Mouse (Mus musculus) neural tube, embryonic 14.5 days (tissue): Measurements from ENCODE around the gene Rcn3. TPM values are rescaled to one million over a fixed set of nuclear protein-coding genes. Genes with fewer than 3 reads are reported as not detected.

ENCODE experiments used
- ATAC-seq: fragments of 200-750 bp; cut with Nextera tagmentation; 2 replicates; pipeline ENCODE4 v1.8.0; 2017; ENCODE audit warnings: low read depth, mild to moderate bottlenecking, moderate TSS enrichment, moderate library complexity
- H3K27ac ChIP-seq: fragments of 300-500 bp; sonication (generic); 2 replicates; pipeline ENCODE4 v1.5.1; 2014; ENCODE audit warnings: low read depth, mild to moderate bottlenecking, control low read depth, low read length, moderate library complexity, mixed read lengths
- H3K27me3 ChIP-seq: fragments of 300-500 bp; sonication (generic); 2 replicates; pipeline ENCODE4 v1.6.1; 2014; ENCODE audit warnings: low read length; ENCODE audit not compliant: control insufficient read depth, insufficient read depth
- H3K36me3 ChIP-seq: fragments of 300-500 bp; sonication (generic); 2 replicates; pipeline ENCODE4 v1.6.1; 2014; ENCODE audit warnings: low read length, mixed read lengths; ENCODE audit not compliant: control insufficient read depth, insufficient read depth
- H3K4me1 ChIP-seq: fragments of 300-500 bp; sonication (generic); 2 replicates; pipeline ENCODE4 v1.6.1; 2014; ENCODE audit warnings: low read length; ENCODE audit not compliant: control insufficient read depth, insufficient read depth
- H3K4me2 ChIP-seq: fragments of 300-500 bp; sonication (generic); 2 replicates; pipeline ENCODE4 v1.6.1; 2014; ENCODE audit warnings: mild to moderate bottlenecking, low read depth, low read length, control low read depth
- H3K4me3 ChIP-seq: fragments of 300-500 bp; sonication (generic); 2 replicates; pipeline ENCODE4 v1.5.1; 2014; ENCODE audit warnings: low read depth, low read length, control low read depth, mixed read lengths
- H3K9ac ChIP-seq: fragments of 300-500 bp; sonication (generic); replicated peaks from 2 replicates; pipeline ENCODE4 v1.6.1; 2014; ENCODE audit warnings: low read depth, mild to moderate bottlenecking, control low read depth, low read length, mixed read lengths
- H3K9me3 ChIP-seq: fragments of 300-500 bp; sonication (generic); 2 replicates; pipeline ENCODE4 v1.6.1; 2016; ENCODE audit warnings: low read length; ENCODE audit not compliant: control insufficient read depth
- WGBS: fragments of 180-500 bp; shearing (Covaris S2); extraction: QIAGEN DNeasy Blood & Tissue Kit; methylation state at CpG from one replicate; pipeline ENCODE4 v1.1.7; 2014; 5-methylcytosine and 5-hydroxymethylcytosine counted together
- microRNA counts: library from miRNA; unstranded; fragments of <30 nt; microRNA quantifications from one replicate; lab custom pipeline; 2016
- microRNA-seq: library from miRNA; unstranded; fragments of <30 nt; microRNA quantifications from one replicate; pipeline ENCODE4, GENCODE M21; 2016
- polyA plus RNA-seq: library from polyadenylated mRNA; unstranded; fragments of >200 nt; fragmentation: Nextera tagmentation; extraction: Ambion mirVana; gene quantifications from 2 replicates; pipeline ENCODE4 v1.2.1, GENCODE M21; 2014

Rcn3 gene
- polyA plus RNA-seq, 1 experiment from 2014 or later, result 23.7 TPM

GRCm38 (mm10) chr7:45038411-45038810 is 53.6 kb downstream of the Rcn3 start:
- H3K9me3 ChIP-seq, result no peaks in the 10 kb centered on the region
- H3K4me1 ChIP-seq, result no peaks in the 10 kb centered on the region
- no peak overlapping the region for H3K4me2 ChIP-seq
- H3K27ac ChIP-seq, result no peak overlapping the region
- no peak for ATAC-seq
- H3K36me3 ChIP-seq, result peaks cover 76% of the 10 kb centered on the region
- no peaks in the 10 kb centered on the region for H3K27me3 ChIP-seq
- no peak overlapping the region for H3K9ac ChIP-seq
- H3K4me3 ChIP-seq, result no peak overlapping the region
- 98% methylated on average over 9 of the region's 9 CpGs for whole genome bisulfite sequencing

- peaks cover 75% of the 10 kb centered on the region for H3K36me3 ChIP-seq
- no peak for ATAC-seq
- no peak overlapping the region for H3K4me2 ChIP-seq
- H3K27ac ChIP-seq, result no peak overlapping the region
- no peaks in the 10 kb centered on the region for H3K4me1 ChIP-seq
- no peaks in the 10 kb centered on the region for H3K9me3 ChIP-seq
- H3K27me3 ChIP-seq, result no peaks in the 10 kb centered on the region
- H3K4me3 ChIP-seq, result no peak overlapping the region
- WGBS, result 72% methylated on average over 7 of the region's 7 CpGs
- H3K9ac ChIP-seq, result no peak overlapping the region
These were observed 54.2 kb downstream of the Rcn3 start for GRCm38 (mm10) chr7:45037720-45038361.

- H3K36me3 ChIP-seq, result peaks cover 75% of the 10 kb centered on the region
- 92% methylated on average over 11 of the region's 11 CpGs for WGBS
- H3K27me3 ChIP-seq, result no peaks in the 10 kb centered on the region
- H3K27ac ChIP-seq, result no peak overlapping the region
- no peak overlapping the region for H3K4me2 ChIP-seq
- no peaks in the 10 kb centered on the region for H3K4me1 ChIP-seq
- no peaks in the 10 kb centered on the region for H3K9me3 ChIP-seq
- H3K4me3 ChIP-seq, result no peak overlapping the region
- H3K9ac ChIP-seq, result no peak overlapping the region
- no peak for ATAC-seq
These were observed 55.3 kb downstream of the Rcn3 start for GRCm38 (mm10) chr7:45036702-45037101.

GRCm38 (mm10) chr7:45035631-45036030 is 56.4 kb downstream of the Rcn3 start:
- Histone ChIP-seq H3K9ac (no peak overlapping the region), H3K4me3 (no peak overlapping the region), H3K4me2 (no peak overlapping the region), H3K9me3 (no peaks in the 10 kb centered on the region), H3K36me3 (peaks cover 74% of the 10 kb centered on the region), H3K27ac (no peak overlapping the region), H3K27me3 (no peaks in the 10 kb centered on the region), H3K4me1 (no peaks in the 10 kb centered on the region)
- no peak for ATAC-seq
- 96% methylated on average over 3 of the region's 3 CpGs for WGBS

GRCm38 (mm10) chr7:45033722-45034359 is 58.2 kb downstream of the Rcn3 start:
- no peak for ATAC-seq
- Histone ChIP-seq H3K36me3 (peaks cover 73% of the 10 kb centered on the region), H3K9ac (no peak overlapping the region), H3K9me3 (no peaks in the 10 kb centered on the region), H3K4me1 (no peaks in the 10 kb centered on the region), H3K27ac (no peak overlapping the region), H3K27me3 (no peaks in the 10 kb centered on the region), H3K4me2 (no peak overlapping the region), H3K4me3 (no peak overlapping the region)
- whole genome bisulfite sequencing, result 95% methylated on average over 19 of the region's 19 CpGs

MicroRNAs encoded within 50 kb of the gene (microRNA counts, 519-probe panel; counts per million panel counts)
- microRNA mmu-miR-150 (lab: Ali Mortazavi, UCI), result 3,981 counts per million, percentile 42 among the panel's probes with 10 or more counts

Small RNA genes lying within 50 kb of the gene (microRNA-seq; reads per million reads assigned to microRNA genes)
- 68.6 reads per million, percentile 40 among the genes with 10 or more reads in this experiment for gene Mir150
- gene Mir5121, result 10.5 reads per million, percentile 18 among the genes with 10 or more reads in this experiment

Other genes with a start within 250 kb of the Rcn3 start
- 36.4 and 46.8 TPM in 2 replicates for gene Akt1s1, start 243.2 kb downstream of the Rcn3 start, polyA plus RNA-seq
- gene Tbc1d17, start 243.1 kb downstream of the Rcn3 start, polyA plus RNA-seq, result 92.5 and 96.4 TPM in 2 replicates
- 27.1 and 28.8 TPM in 2 replicates for gene Pnkp, start 235.1 kb downstream of the Rcn3 start, polyA plus RNA-seq
- gene Ptov1, start 222.4 kb downstream of the Rcn3 start, polyA plus RNA-seq, result 475 and 479 TPM in 2 replicates
- 85.7 and 91.1 TPM in 2 replicates for gene Med25, start 199.5 kb downstream of the Rcn3 start, polyA plus RNA-seq
- gene Fuz, start 196.1 kb downstream of the Rcn3 start, polyA plus RNA-seq, result 14.5 and 16.0 TPM in 2 replicates
- 120 and 128 TPM in 2 replicates for gene Ap2a1, start 162.7 kb downstream of the Rcn3 start, polyA plus RNA-seq
- 0.11 and 0.19 TPM in 2 replicates for gene Tsks, start 149.0 kb downstream of the Rcn3 start, polyA plus RNA-seq
- gene Cpt1c, start 117.4 kb downstream of the Rcn3 start, polyA plus RNA-seq, result 54.3 and 60.3 TPM in 2 replicates
- 189 and 206 TPM in 2 replicates for gene Prmt1, start 105.7 kb downstream of the Rcn3 start, polyA plus RNA-seq
- 53.8 and 60.2 TPM in 2 replicates for gene Irf3, start 94.6 kb downstream of the Rcn3 start, polyA plus RNA-seq
- gene Bcl2l12, start 93.5 kb downstream of the Rcn3 start, polyA plus RNA-seq, result 6.4 and 9.5 TPM in 2 replicates
- 61.6 and 68.6 TPM in 2 replicates for gene Scaf1, start 75.9 kb downstream of the Rcn3 start, polyA plus RNA-seq
- 9.0 and 13.7 TPM in 2 replicates for gene Rras, start 74.3 kb downstream of the Rcn3 start, polyA plus RNA-seq
- gene Prr12, start 39.3 kb downstream of the Rcn3 start, polyA plus RNA-seq, result 17.3 and 17.9 TPM in 2 replicates
- 65.4 and 67.3 TPM in 2 replicates for gene Nosip, start 29.8 kb downstream of the Rcn3 start, polyA plus RNA-seq
- 12.7 and 12.8 TPM in 2 replicates for gene Prrg2, start 29.5 kb downstream of the Rcn3 start, polyA plus RNA-seq
- 7.0 and 36.4 TPM in 2 replicates for gene Fcgrt, start 11.6 kb upstream of the Rcn3 start, polyA plus RNA-seq
- 781 and 868 TPM in 2 replicates for gene Rps11, start 32.2 kb upstream of the Rcn3 start, polyA plus RNA-seq
- 668 and 729 TPM in 2 replicates for gene Rpl13a, start 36.5 kb upstream of the Rcn3 start, polyA plus RNA-seq
- 0.33 TPM in 1 of 2 replicates, not detected in the other for gene Gm45713, start 44.0 kb upstream of the Rcn3 start, polyA plus RNA-seq
- 1.3 and 1.6 TPM in 2 replicates for gene Flt3l, start 44.2 kb upstream of the Rcn3 start, polyA plus RNA-seq
- 90.4 and 91.2 TPM in 2 replicates for gene Pih1d1, start 62.1 kb upstream of the Rcn3 start, polyA plus RNA-seq
- 16.9 and 19.8 TPM in 2 replicates for gene Aldh16a1, start 62.4 kb upstream of the Rcn3 start, polyA plus RNA-seq
- gene Slc17a7, start 71.7 kb upstream of the Rcn3 start, polyA plus RNA-seq, result 0.71 TPM in 1 of 2 replicates, not detected in the other
- not detected in 2 replicates for gene Gfy, start 87.3 kb upstream of the Rcn3 start, polyA plus RNA-seq
- gene Pth2, start 88.8 kb upstream of the Rcn3 start, polyA plus RNA-seq, result not detected in 2 replicates
- gene Ccdc155, start 112.7 kb upstream of the Rcn3 start, polyA plus RNA-seq, result 0.15 and 0.50 TPM in 2 replicates
- 11.8 and 12.9 TPM in 2 replicates for gene Dkkl1, start 119.9 kb upstream of the Rcn3 start, polyA plus RNA-seq
- gene Tead2, start 123.5 kb upstream of the Rcn3 start, polyA plus RNA-seq, result 24.5 and 39.9 TPM in 2 replicates
- 1.0 and 1.6 TPM in 2 replicates for gene Cd37, start 146.9 kb upstream of the Rcn3 start, polyA plus RNA-seq
- 0.75 and 0.99 TPM in 2 replicates for gene Slc6a16, start 148.9 kb upstream of the Rcn3 start, polyA plus RNA-seq
- gene Slc6a21, start 185.3 kb upstream of the Rcn3 start, polyA plus RNA-seq, result not detected in 2 replicates
- 9.1 and 10.9 TPM in 2 replicates for gene Trpm4, start 241.6 kb upstream of the Rcn3 start, polyA plus RNA-seq
- 0.13 and 0.52 TPM in 2 replicates for gene Hrc, start 243.1 kb upstream of the Rcn3 start, polyA plus RNA-seq